Mouse (Mus musculus) embryonic facial prominence, embryonic 11.5 days (tissue): Measurements from ENCODE around the gene Ifnar2. TPM values are rescaled to one million over a fixed set of nuclear protein-coding genes. Genes with fewer than 3 reads are reported as not detected.

Experiments used
- ATAC-seq: fragments of 200-750 bp; cut with Nextera tagmentation; replicated peaks from 2 replicates; pipeline ENCODE4 v1.8.0; 2017; ENCODE audit warnings: low read depth; ENCODE audit not compliant: insufficient number of reproducible peaks, low FRiP score, low TSS enrichment
- DNase-seq: peaks from one replicate; pipeline ENCODE4 v3.0.0-alpha.2; 2015; ENCODE audit warnings: low spot score
- H3K27ac ChIP-seq: fragments of 300-500 bp; sonication (generic); replicated peaks from 2 replicates; pipeline ENCODE4 v1.5.1; 2014; ENCODE audit warnings: mild to moderate bottlenecking, low read depth, low read length, control low read depth
- H3K27me3 ChIP-seq: fragments of 300-500 bp; sonication (generic); 2 replicates; pipeline ENCODE4 v1.6.1; 2014; ENCODE audit warnings: mild to moderate bottlenecking, low read length, moderate library complexity, mixed read lengths; ENCODE audit not compliant: control insufficient read depth, insufficient read depth
- H3K36me3 ChIP-seq: fragments of 300-500 bp; sonication (generic); replicated peaks from 2 replicates; pipeline ENCODE4 v1.6.1; 2014; ENCODE audit warnings: low read depth, mild to moderate bottlenecking, low read length, moderate library complexity, mixed read lengths; ENCODE audit not compliant: control insufficient read depth, insufficient read depth
- H3K4me1 ChIP-seq: fragments of 300-500 bp; sonication (generic); 2 replicates; pipeline ENCODE4 v1.6.1; 2014; ENCODE audit warnings: low read length, mixed read lengths; ENCODE audit not compliant: control insufficient read depth, insufficient read depth
- H3K4me2 ChIP-seq: fragments of 300-500 bp; sonication (generic); 2 replicates; pipeline ENCODE4 v1.6.1; 2014; ENCODE audit warnings: low read depth, mild to moderate bottlenecking, control low read depth, low read length, moderate library complexity
- H3K4me3 ChIP-seq: fragments of 300-500 bp; sonication (generic); 2 replicates; pipeline ENCODE4 v1.5.1; 2014; ENCODE audit warnings: low read depth, low read length, control low read depth
- H3K9ac ChIP-seq: fragments of 300-500 bp; sonication (generic); replicated peaks from 2 replicates; pipeline ENCODE4 v1.6.1; 2014; ENCODE audit warnings: mild to moderate bottlenecking, control low read depth, low read length
- H3K9me3 ChIP-seq: fragments of 300-500 bp; sonication (generic); replicated peaks from 2 replicates; pipeline ENCODE4 v1.6.1; 2016; ENCODE audit warnings: mild to moderate bottlenecking, low read length, inconsistent platforms, mixed read lengths; ENCODE audit not compliant: control insufficient read depth
- WGBS: fragments of 180-500 bp; shearing (Covaris S2); extraction: QIAGEN DNeasy Blood & Tissue Kit; methylation state at CpG from one replicate; pipeline ENCODE4 v1.1.7; 2014; 5-methylcytosine and 5-hydroxymethylcytosine counted together
- polyA plus RNA-seq: library from polyadenylated mRNA; unstranded; fragments of >200 nt; fragmentation: Nextera tagmentation; extraction: Ambion mirVana; gene quantifications from 2 replicates; pipeline ENCODE4 v1.2.1, GENCODE M21; 2014

The Ifnar2 gene
- polyA plus RNA-seq, 1 experiment from 2014 or later = 36.3 TPM

GRCm38 (mm10) chr16:91448895-91449294 lies 76.3 kb downstream of the Ifnar2 start:
- H3K27ac ChIP-seq = no peak overlapping the region
- WGBS = 84% methylated on average over 7 of the region's 7 CpGs
- H3K9me3 ChIP-seq = no peaks in the 10 kb centered on the region
- no peak overlapping the region for H3K4me3 ChIP-seq
- H3K27me3 ChIP-seq = no peaks in the 10 kb centered on the region
- peaks cover 2% of the 10 kb centered on the region; the same call in 1 of the 2 replicates for H3K4me1 ChIP-seq
- no peak overlapping the region for H3K9ac ChIP-seq
- DNase-seq (no peak), ATAC-seq (no peak)
- H3K36me3 ChIP-seq = no peaks in the 10 kb centered on the region
- H3K4me2 ChIP-seq = no peak overlapping the region

- Histone ChIP-seq H3K4me2 (no peak overlapping the region), H3K4me1 (peaks cover 2% of the 10 kb centered on the region; the same call in 1 of the 2 replicates), H3K4me3 (no peak overlapping the region), H3K9ac (no peak overlapping the region), H3K9me3 (no peaks in the 10 kb centered on the region), H3K27ac (no peak overlapping the region), H3K27me3 (no peaks in the 10 kb centered on the region), H3K36me3 (no peaks in the 10 kb centered on the region)
- ATAC-seq (no peak), DNase-seq (no peak)
- WGBS = 84% methylated on average over 12 of the region's 12 CpGs
Observed at GRCm38 (mm10) chr16:91450137-91451064, 77.8 kb downstream of the Ifnar2 start.

- 70% methylated on average over 2 of the region's 2 CpGs for WGBS
- H3K27me3 ChIP-seq = no peaks in the 10 kb centered on the region
- H3K4me2 ChIP-seq = no peak overlapping the region
- H3K27ac ChIP-seq = no peak overlapping the region
- H3K9ac ChIP-seq = no peak overlapping the region
- ATAC-seq = no peak
- no peak for DNase-seq
- no peaks in the 10 kb centered on the region for H3K36me3 ChIP-seq
- H3K9me3 ChIP-seq = no peaks in the 10 kb centered on the region
- no peaks in the 10 kb centered on the region for H3K4me1 ChIP-seq
- H3K4me3 ChIP-seq = no peak overlapping the region
Observed at GRCm38 (mm10) chr16:91451949-91452348, 79.4 kb downstream of the Ifnar2 start.

- H3K9me3 ChIP-seq = no peaks in the 10 kb centered on the region
- no peaks in the 10 kb centered on the region for H3K27me3 ChIP-seq
- ATAC-seq = no peak
- no peak overlapping the region for H3K9ac ChIP-seq
- no peaks in the 10 kb centered on the region for H3K36me3 ChIP-seq
- no peak overlapping the region for H3K27ac ChIP-seq
- H3K4me3 ChIP-seq = no peak overlapping the region
- no peaks in the 10 kb centered on the region for H3K4me1 ChIP-seq
- H3K4me2 ChIP-seq = no peak overlapping the region
- no peak for DNase-seq
- 63% methylated on average over 6 of the region's 6 CpGs for WGBS
Observed at GRCm38 (mm10) chr16:91452363-91452896, 79.8 kb downstream of the Ifnar2 start.

Other genes starting within 250 kb of the Ifnar2 start
- 2.3 and 2.7 TPM in 2 replicates for gene Olig2, start 147.3 kb upstream of the Ifnar2 start, polyA plus RNA-seq
- gene Olig1, start 103.0 kb upstream of the Ifnar2 start, polyA plus RNA-seq = 2.5 and 2.7 TPM in 2 replicates
- not detected in 2 replicates for gene Gm21970, start 18.9 kb downstream of the Ifnar2 start, polyA plus RNA-seq
- gene Il10rb, start 33.4 kb downstream of the Ifnar2 start, polyA plus RNA-seq = 9.8 and 9.9 TPM in 2 replicates
- 51.5 and 57.4 TPM in 2 replicates for gene Ifnar1, start 112.5 kb downstream of the Ifnar2 start, polyA plus RNA-seq
- 40.4 and 41.4 TPM in 2 replicates for gene Ifngr2, start 174.3 kb downstream of the Ifnar2 start, polyA plus RNA-seq
- 39.8 and 41.6 TPM in 2 replicates for gene Tmem50b, start 225.0 kb downstream of the Ifnar2 start, polyA plus RNA-seq
- gene Dnajc28, start 246.2 kb downstream of the Ifnar2 start, polyA plus RNA-seq = 3.5 and 4.7 TPM in 2 replicates